Mouse (Mus musculus): ENCODE data around the gene Igfbp7. TPM values are rescaled to one million over a fixed set of nuclear protein-coding genes. Genes with fewer than 3 reads are reported as not detected.
A peak's percentile ranks its signal among the peaks of the same experiment; 100 is the strongest.

Gene Igfbp7
- total RNA-seq, 2 experiments from 2014 or later: 22.4 to 26.5 TPM

- TF ChIP-seq CTCF (conservative IDR thresholded peaks at IDR 0.05): no peak
- Histone ChIP-seq H3K27ac (no peak overlapping the region), H3K4me3 (no peak overlapping the region)
- no peak for DNase-seq (ENCODE audit: low spot score in 2 of 2)
Observed at GRCm38 (mm10) chr5:77351691-77352090, 56.1 kb downstream of the Igfbp7 start.

GRCm38 (mm10) chr5:77349971-77350658 is 57.7 kb downstream of the Igfbp7 start:
- Histone ChIP-seq H3K4me3 (no peak overlapping the region), H3K27ac (no peak overlapping the region)
- no peak for DNase-seq (ENCODE audit: low spot score in 2 of 2)
- TF ChIP-seq CTCF (conservative IDR thresholded peaks at IDR 0.05): peak; percentile 32; the same call in 1 of the 2 replicates

DNA sequence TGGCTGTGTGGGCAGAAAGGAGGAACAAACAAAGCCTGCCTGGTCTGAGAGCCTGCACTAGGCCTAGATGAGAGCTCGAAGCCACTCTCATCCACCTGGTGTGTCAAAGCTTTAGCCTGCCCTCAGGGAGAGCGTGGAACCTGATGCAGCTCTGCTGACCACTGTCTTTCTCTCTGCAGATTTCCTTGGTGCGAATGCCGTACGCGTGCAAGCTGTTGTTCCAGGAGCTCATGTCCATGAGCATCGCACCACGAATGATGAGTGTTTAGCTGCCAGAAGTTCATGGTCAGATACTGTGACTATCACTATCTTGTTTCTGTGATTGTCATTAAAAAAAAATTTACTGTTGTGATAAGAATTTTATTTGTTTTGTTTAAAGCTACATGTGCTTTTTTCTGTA is 58.9 kb downstream of the Igfbp7 start:
- Histone ChIP-seq H3K27ac (no peak overlapping the region), H3K4me3 (no peak overlapping the region)
- TF ChIP-seq CTCF (conservative IDR thresholded peaks at IDR 0.05): no peak
- no peak for DNase-seq (ENCODE audit: low spot score in 2 of 2)

GRCm38 (mm10) chr5:77340033-77340432 is 67.8 kb downstream of the Igfbp7 start:
- H3K27ac ChIP-seq: no peak overlapping the region
- no peak for TF ChIP-seq CTCF (conservative IDR thresholded peaks at IDR 0.05)

GRCm38 (mm10) chr5:77330154-77330553 is 77.7 kb downstream of the Igfbp7 start:
- H3K27ac ChIP-seq: no peak overlapping the region
- no peak overlapping the region for H3K4me3 ChIP-seq
- DNase-seq (ENCODE audit: low spot score in 2 of 2): no peak
- peak; percentile 54 for TF ChIP-seq CTCF (conservative IDR thresholded peaks at IDR 0.05)

More at GRCm38 (mm10) chr5:77340033-77340432, 67.8 kb downstream of the Igfbp7 start:
- no peak for DNase-seq (ENCODE audit: low spot score in 2 of 2)
- H3K4me3 ChIP-seq: no peak overlapping the region

DNA sequence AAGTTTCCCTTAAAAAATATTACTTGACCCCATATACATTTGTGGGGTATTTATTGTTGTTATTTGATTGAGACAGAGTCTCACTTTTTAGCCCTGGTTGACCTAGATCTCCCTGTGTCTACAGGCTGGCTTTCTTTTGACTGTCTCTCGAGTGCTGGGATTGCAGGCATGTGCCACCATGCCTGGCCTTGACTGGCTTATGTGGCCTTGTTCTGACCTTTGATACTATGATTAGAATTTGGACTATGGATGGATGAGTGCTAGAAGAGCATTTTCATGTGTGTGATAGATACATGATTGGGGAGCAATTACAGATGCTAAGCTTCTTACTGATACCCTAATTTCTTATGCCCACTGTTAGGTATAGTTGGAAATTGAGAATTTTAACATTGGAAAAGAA is 82.9 kb downstream of the Igfbp7 start:
- no peak overlapping the region for H3K4me3 ChIP-seq
- no peak for DNase-seq (ENCODE audit: low spot score in 2 of 2)
- no peak for TF ChIP-seq CTCF (conservative IDR thresholded peaks at IDR 0.05)
- no peak overlapping the region for H3K27ac ChIP-seq

DNA sequence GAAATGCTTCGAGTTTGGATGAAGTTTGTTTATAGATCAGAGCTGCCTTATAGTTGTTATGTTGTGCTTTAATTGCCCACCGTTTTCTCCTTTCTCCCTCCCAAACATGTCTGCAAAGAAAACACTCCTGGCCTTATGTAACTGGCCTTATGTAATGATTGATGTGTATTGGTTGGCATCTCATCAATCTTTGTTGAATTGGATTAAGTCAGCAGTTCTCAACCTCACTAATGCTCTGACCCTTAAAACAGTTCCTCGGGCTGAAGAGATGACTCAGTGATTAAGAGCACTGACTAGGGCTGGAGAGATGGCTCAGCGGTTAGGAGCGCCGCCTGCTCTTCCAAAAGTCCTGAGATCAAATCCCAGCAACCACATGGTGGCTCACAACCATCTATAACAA is 92.9 kb downstream of the Igfbp7 start:
- no peak for TF ChIP-seq CTCF (conservative IDR thresholded peaks at IDR 0.05)
- no peak overlapping the region for H3K4me3 ChIP-seq
- H3K27ac ChIP-seq: no peak overlapping the region
- no peak for DNase-seq (ENCODE audit: low spot score in 2 of 2)

- Histone ChIP-seq H3K27ac (no peak overlapping the region), H3K4me3 (no peak overlapping the region)
- no peak for TF ChIP-seq CTCF (conservative IDR thresholded peaks at IDR 0.05)
- DNase-seq (ENCODE audit: low spot score in 2 of 2): no peak
Observed at GRCm38 (mm10) chr5:77314206-77314605, 93.6 kb downstream of the Igfbp7 start.

GRCm38 (mm10) chr5:77309924-77310772 is 97.7 kb downstream of the Igfbp7 start, which contains the start of the genes Noa1 and Polr2b:
Noa1 (minus strand) TSS chr5:77310084.
Polr2b (plus strand) TSS chr5:77310147.
- peak within 1 kb of the TSS; percentile 96 for H3K27ac ChIP-seq
- peak; percentile 97 to 100 for DNase-seq (ENCODE audit: low spot score in 2 of 2)
- peak within 1 kb of the TSS; percentile 97 for H3K4me3 ChIP-seq
- TF ChIP-seq CTCF (conservative IDR thresholded peaks at IDR 0.05): 0 out of 2 replicates have a peak, but pooled peaks have one; percentile 19

GRCm38 (mm10) chr5:77309051-77309906 is 98.6 kb downstream of the Igfbp7 start:
- no peak for TF ChIP-seq CTCF (conservative IDR thresholded peaks at IDR 0.05)
- DNase-seq (ENCODE audit: low spot score in 2 of 2): no peak
- H3K27ac ChIP-seq: peak overlapping the region; percentile 96
- H3K4me3 ChIP-seq: peak overlapping the region; percentile 97

DNA sequence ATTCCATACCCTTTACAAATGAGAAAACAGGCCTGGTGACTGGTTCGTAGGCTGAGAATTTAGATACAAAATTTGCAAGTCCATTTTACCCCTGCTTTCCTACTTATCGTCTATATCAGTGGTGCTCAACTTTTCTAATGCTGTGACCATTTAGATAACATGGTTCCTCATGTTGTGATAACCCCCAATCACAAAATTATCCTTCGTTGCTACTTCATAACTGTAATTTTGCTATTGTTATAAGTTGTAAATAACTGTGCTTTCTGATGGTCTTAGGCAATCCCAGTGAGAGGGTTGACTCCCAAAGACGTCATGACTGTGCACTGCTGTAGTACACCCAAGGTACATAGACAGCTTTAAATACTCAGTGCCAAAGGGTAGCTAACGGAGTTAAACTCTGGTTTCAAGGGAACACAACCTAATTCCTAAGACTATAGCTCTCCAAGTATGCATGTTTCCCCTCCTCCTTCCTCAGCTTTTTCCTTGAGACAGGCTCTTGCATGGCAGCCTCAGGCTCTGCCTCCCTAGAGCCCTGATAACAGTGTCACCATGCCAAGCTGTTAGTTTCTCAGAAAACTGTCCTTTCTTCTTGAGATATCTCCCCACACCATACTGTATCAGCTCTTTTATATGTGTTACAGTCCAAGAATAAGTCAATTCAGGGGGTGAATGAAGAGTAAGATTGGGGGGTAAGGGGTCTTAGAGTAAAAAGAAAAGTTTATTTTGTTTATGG is 99.9 kb downstream of the Igfbp7 start:
- no peak for DNase-seq (ENCODE audit: low spot score in 2 of 2)
- Histone ChIP-seq H3K27ac (no peak overlapping the region), H3K4me3 (peak overlapping the region; percentile 97)
- TF ChIP-seq CTCF (conservative IDR thresholded peaks at IDR 0.05): no peak
